Mouse (Mus musculus) lung, postnatal 0 days (tissue): ENCODE results near the gene Hoxa3. TPM values are rescaled to one million over a fixed set of nuclear protein-coding genes. Genes with fewer than 3 reads are reported as not detected.

Experiments used
- ATAC-seq: fragments of 200-750 bp; cut with Nextera tagmentation; 2 replicates; pipeline ENCODE4 v1.8.0; 2017; ENCODE audit warnings: moderate library complexity
- DNase-seq: peaks from one replicate; pipeline ENCODE4 v3.0.0-alpha.2; 2016; ENCODE audit warnings: low spot score
- H3K27ac ChIP-seq: fragments of 300-500 bp; sonication (generic); 2 replicates; pipeline ENCODE4 v1.5.1; 2014; ENCODE audit warnings: antibody characterized with exemption, mild to moderate bottlenecking, low read length, mixed read lengths
- H3K27me3 ChIP-seq: fragments of 300-500 bp; sonication (generic); replicated peaks from 2 replicates; pipeline ENCODE4 v1.6.1; 2014; ENCODE audit warnings: low read length, mixed read lengths; ENCODE audit not compliant: insufficient read depth
- H3K36me3 ChIP-seq: fragments of 300-500 bp; sonication (generic); 2 replicates; pipeline ENCODE4 v1.6.1; 2014; ENCODE audit warnings: low read length, mixed read lengths; ENCODE audit not compliant: insufficient read depth
- H3K4me1 ChIP-seq: fragments of 300-500 bp; sonication (generic); 2 replicates; pipeline ENCODE4 v1.6.1; 2014; ENCODE audit warnings: antibody characterized with exemption, low read depth, low read length, mixed read lengths; ENCODE audit not compliant: insufficient read depth
- H3K4me2 ChIP-seq: fragments of 300-500 bp; sonication (generic); replicated peaks from 2 replicates; pipeline ENCODE4 v1.6.1; 2014; ENCODE audit warnings: low read depth, mild to moderate bottlenecking, low read length, moderate library complexity, mixed read lengths
- H3K4me3 ChIP-seq: fragments of 300-500 bp; sonication (generic); 2 replicates; pipeline ENCODE4 v1.5.1; 2014; ENCODE audit warnings: low read depth, low read length
- H3K9ac ChIP-seq: fragments of 300-500 bp; sonication (generic); replicated peaks from 2 replicates; pipeline ENCODE4 v1.6.1; 2014; ENCODE audit warnings: low read depth, mild to moderate bottlenecking
- H3K9me3 ChIP-seq: fragments of 300-500 bp; sonication (generic); 2 replicates; pipeline ENCODE4 v1.6.1; 2016; ENCODE audit warnings: low read length, mixed read lengths
- CTCF ChIP-seq: IDR thresholded peaks from 2 replicates; pipeline ENCODE4 v1.5.1; 2016; ENCODE audit warnings: antibody characterized with exemption, mild to moderate bottlenecking
- EP300 ChIP-seq: IDR thresholded peaks from 2 replicates; pipeline ENCODE4 v1.6.1; 2016; ENCODE audit warnings: antibody characterized with exemption, mild to moderate bottlenecking, control low read depth
- WGBS: fragments of 180-500 bp; shearing (Covaris S2); extraction: QIAGEN DNeasy Blood & Tissue Kit; methylation state at CpG from one replicate; pipeline ENCODE4 v1.1.7; 2014; 5-methylcytosine and 5-hydroxymethylcytosine counted together
- polyA plus RNA-seq: library from polyadenylated mRNA; unstranded; fragments of >200 nt; fragmentation: Nextera tagmentation; extraction: Ambion mirVana; gene quantifications from 2 replicates; pipeline ENCODE4 v1.2.1, GENCODE M21; 2015

Hoxa3 gene
- polyA plus RNA-seq, 1 experiment from 2014 or later, result 4.3 TPM

DNA sequence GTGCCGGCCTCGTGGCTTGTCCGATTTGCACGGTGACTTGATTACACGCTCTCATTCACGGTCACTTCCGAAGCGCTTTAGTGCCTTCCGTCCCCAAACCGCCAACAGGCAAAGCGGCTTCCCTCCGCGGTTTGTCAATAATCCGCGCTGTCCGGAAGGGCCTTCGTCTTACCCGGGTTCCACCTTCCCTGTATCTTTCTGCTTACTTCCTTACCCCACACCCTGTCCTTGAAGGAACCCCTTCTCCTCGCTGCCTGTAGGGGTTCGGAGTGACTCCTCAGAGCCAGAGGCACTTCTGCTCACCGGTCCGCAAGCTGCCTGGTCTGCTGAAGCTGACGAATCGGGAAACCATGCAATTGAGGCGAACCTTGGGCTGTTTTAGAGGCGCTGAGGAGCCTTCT, 33.3 kb upstream of the Hoxa3 start:
- no peak for TF ChIP-seq CTCF
- TF ChIP-seq EP300, result no peak
- H3K4me2 ChIP-seq, result no peak overlapping the region
- no peaks in the 10 kb centered on the region for H3K4me1 ChIP-seq
- H3K9me3 ChIP-seq, result no peaks in the 10 kb centered on the region
- DNase-seq (no peak), ATAC-seq (no peak)
- H3K4me3 ChIP-seq, result no peak overlapping the region
- under 1% methylated on average over 26 of the region's 26 CpGs for WGBS
- H3K27me3 ChIP-seq, result peaks cover 94% of the 10 kb centered on the region
- no peak overlapping the region for H3K9ac ChIP-seq
- H3K27ac ChIP-seq, result no peak overlapping the region
- H3K36me3 ChIP-seq, result no peaks in the 10 kb centered on the region

DNA sequence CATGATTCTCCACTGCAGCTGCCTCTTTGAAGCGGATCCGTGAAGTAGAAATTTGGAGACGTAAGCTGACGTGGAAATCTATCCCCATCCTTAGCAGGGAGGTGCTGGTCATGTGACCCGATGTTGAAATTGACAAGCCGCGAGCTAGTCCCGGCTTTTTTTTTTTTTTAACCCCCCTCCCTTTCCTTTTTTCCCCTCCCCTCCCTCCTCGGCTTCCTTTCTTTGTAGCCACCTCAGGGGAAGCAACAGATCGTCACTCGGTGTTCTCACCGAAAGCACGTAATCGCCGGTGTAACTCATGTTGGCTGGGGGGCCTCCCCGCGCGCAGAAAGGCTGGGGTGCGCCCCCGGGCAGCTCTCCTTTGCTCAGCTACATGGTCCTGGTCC, 32.6 kb upstream of the Hoxa3 start, which contains the start of gene Hoxa11:
Gene Hoxa11, minus strand, starts transcription at position 54 of the 386 bp plus-strand sequence.
- H3K36me3 ChIP-seq, result no peaks in the 10 kb centered on the region
- no peak within 1 kb of the TSS; the same call in 1 of the 2 replicates for H3K4me3 ChIP-seq
- no peaks in the 10 kb centered on the region for H3K4me1 ChIP-seq
- H3K27me3 ChIP-seq, result peaks cover 94% of the 10 kb centered on the region
- no peak for TF ChIP-seq CTCF
- H3K9me3 ChIP-seq, result no peaks in the 10 kb centered on the region
- H3K9ac ChIP-seq, result no peak within 1 kb of the TSS
- H3K27ac ChIP-seq, result no peak within 1 kb of the TSS
- H3K4me2 ChIP-seq, result 0 out of 2 replicates have a peak within 1 kb of the TSS, but pooled peaks have one; percentile 5
- ATAC-seq (no peak), DNase-seq (no peak)
- under 1% methylated on average over 20 of the region's 20 CpGs for WGBS

DNA sequence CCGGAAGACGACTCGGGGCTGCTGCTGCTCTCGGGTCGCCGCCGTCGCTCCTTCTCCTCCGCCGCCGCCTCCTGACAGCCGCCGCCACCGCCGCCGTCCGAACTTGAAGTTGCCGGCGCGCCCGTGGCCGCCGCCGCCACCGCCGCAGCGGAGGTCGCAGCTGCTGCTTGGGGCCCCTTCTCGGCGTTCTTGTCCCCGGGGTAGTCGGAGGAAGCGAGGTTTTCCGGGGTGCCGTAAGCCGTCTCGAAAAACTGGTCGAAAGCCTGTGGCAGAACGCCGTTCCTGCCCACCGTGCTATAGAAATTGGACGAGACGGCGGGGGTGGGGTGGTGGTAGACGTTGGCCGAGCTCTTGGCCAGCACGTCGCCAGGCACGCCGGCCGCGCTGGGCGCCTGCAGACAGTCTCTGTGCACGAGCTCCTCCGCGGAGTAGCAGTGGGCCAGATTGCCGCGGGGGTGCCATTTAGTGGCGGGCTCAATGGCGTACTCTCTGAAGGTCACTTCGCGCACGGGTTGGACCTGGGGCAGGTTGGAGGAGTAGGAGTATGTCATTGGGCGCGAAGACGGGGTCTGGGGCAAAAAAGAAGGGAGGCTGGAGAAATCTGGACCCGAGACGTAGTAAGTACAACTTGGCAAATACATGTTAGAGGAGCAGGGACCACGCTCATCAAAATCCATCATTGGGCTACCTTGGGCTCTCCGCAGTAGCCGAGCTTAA, 32.1 kb upstream of the Hoxa3 start:
- WGBS, result under 1% methylated on average over 69 of the region's 71 CpGs

DNA sequence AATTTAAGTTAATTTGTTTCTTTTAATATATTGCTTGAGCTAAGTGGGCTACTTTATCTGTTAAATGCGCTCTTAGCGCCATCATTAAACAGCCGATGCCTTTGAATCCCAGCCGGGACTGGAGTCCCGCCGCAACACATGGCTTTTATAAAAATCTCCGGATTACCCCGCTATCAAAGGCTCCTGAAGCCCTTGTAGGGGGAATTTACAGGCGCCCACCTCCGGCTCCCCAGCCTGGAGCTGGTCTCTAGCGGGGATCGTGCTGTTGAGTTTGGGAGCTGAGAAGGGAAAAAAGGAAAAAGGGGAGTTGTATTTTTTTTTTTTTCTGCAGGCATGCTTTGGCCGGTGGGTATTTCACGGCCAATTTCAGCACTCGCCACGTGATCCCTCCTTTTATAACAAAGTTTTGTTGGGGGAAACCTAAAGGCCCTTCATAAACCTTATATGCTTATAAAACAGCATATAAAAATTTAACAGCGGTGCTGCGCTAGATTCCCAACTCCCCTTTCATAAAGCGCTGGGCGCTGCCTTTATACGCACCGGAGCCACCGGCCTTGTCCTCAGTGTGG, 31.4 kb upstream of the Hoxa3 start:
- 0 out of 2 replicates have a peak overlapping the region, but pooled peaks have one; percentile 5 for H3K4me2 ChIP-seq
- ATAC-seq (no peak), DNase-seq (no peak)
- no peak overlapping the region for H3K27ac ChIP-seq
- H3K4me1 ChIP-seq, result no peaks in the 10 kb centered on the region; the same call in 1 of the 2 replicates
- TF ChIP-seq EP300 (no peak), CTCF (no peak)
- H3K9ac ChIP-seq, result no peak overlapping the region
- H3K27me3 ChIP-seq, result peaks cover 95% of the 10 kb centered on the region
- H3K4me3 ChIP-seq, result no peak overlapping the region; the same call in 1 of the 2 replicates
- WGBS, result 3% methylated on average over 23 of the region's 23 CpGs
- H3K36me3 ChIP-seq, result no peaks in the 10 kb centered on the region
- H3K9me3 ChIP-seq, result no peaks in the 10 kb centered on the region

More for the DNA sequence above, 32.1 kb upstream of the Hoxa3 start:
- Histone ChIP-seq H3K4me2 (0 out of 2 replicates have a peak overlapping the region, but pooled peaks have one; percentile 5), H3K9ac (no peak overlapping the region), H3K4me3 (no peak overlapping the region; the same call in 1 of the 2 replicates), H3K4me1 (no peaks in the 10 kb centered on the region; the same call in 1 of the 2 replicates), H3K36me3 (no peaks in the 10 kb centered on the region), H3K27me3 (peaks cover 95% of the 10 kb centered on the region), H3K27ac (no peak overlapping the region), H3K9me3 (no peaks in the 10 kb centered on the region)
- no peak for ATAC-seq
- no peak for DNase-seq
- TF ChIP-seq EP300 (no peak), CTCF (no peak)

DNA sequence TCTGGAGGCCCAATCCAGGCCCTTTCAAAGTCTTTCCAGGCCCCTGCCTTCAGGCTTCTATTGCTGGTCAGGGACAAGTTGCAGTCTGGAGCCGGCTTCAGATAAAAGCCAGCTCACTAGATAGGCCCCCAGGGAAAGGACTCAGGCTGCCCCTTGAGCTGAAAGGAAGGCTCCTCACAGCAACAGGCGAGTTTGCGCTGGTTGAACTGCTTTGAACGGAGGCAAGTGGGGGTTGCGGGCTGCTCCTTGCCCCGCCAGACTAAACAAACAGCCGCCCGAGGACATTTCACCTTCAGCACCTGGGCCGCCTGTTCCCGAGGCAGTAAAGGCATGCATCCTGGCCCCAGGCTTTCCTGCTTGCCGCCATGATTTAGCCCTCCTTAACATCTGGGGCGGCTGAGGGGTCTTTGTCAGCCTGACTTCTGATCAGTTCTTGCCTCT, 30.6 kb upstream of the Hoxa3 start:
- no peak for TF ChIP-seq CTCF
- TF ChIP-seq EP300, result no peak
- no peaks in the 10 kb centered on the region for H3K9me3 ChIP-seq
- H3K4me3 ChIP-seq, result no peak overlapping the region
- H3K36me3 ChIP-seq, result no peaks in the 10 kb centered on the region
- H3K4me1 ChIP-seq, result no peaks in the 10 kb centered on the region; the same call in 1 of the 2 replicates
- peaks cover 93% of the 10 kb centered on the region for H3K27me3 ChIP-seq
- 3% methylated on average over 12 of the region's 12 CpGs for WGBS
- no peak overlapping the region for H3K9ac ChIP-seq
- H3K27ac ChIP-seq, result no peak overlapping the region
- no peak for DNase-seq
- ATAC-seq, result no peak
- no peak overlapping the region for H3K4me2 ChIP-seq

DNA sequence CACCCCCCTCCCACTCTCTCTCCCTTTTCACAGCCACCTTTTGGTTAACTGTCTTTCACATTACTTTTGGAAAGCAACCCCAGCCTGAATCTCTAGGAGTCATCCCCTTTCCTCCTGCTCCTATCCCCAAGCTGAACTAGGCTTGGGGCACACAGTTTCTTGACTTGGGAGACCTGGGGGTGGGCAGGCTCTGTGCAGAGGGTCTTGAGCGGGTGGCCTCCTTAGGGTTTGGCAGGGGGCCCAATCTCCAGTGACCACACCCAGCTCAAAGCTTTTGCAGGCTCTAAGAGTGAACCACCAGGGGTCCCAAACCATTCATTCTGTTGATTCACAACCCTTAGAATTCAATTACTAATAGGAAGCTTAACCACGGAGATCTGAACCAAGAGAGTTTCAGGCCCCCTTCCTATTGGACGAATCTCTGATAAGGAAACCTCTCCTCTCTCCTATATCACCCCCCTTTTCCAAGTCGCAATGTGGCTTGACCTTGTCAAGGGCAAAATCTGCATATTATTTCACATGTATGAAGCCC, 29.7 kb upstream of the Hoxa3 start:
- no peak overlapping the region for H3K27ac ChIP-seq
- H3K4me3 ChIP-seq, result no peak overlapping the region
- H3K4me2 ChIP-seq, result no peak overlapping the region
- ATAC-seq (no peak), DNase-seq (no peak)
- H3K9ac ChIP-seq, result no peak overlapping the region
- H3K4me1 ChIP-seq, result no peaks in the 10 kb centered on the region; the same call in 1 of the 2 replicates
- TF ChIP-seq CTCF (no peak), EP300 (no peak)
- H3K27me3 ChIP-seq, result peaks cover 93% of the 10 kb centered on the region
- H3K36me3 ChIP-seq, result no peaks in the 10 kb centered on the region
- H3K9me3 ChIP-seq, result no peaks in the 10 kb centered on the region
- 4% methylated on average over 4 of the region's 4 CpGs for WGBS
